Mouse (Mus musculus): ENCODE results near the gene Trpv3.

GRCm38 (mm10) chr11:73257362-73257945, 9.7 kb upstream of the Trpv3 start:
- no peak for TF ChIP-seq POLR2A (IDR thresholded peaks at IDR 0.05; ENCODE audit: borderline replicate concordance, insufficient read depth, low read length)
- no peak for TF ChIP-seq CTCF (IDR thresholded peaks at IDR 0.05; ENCODE audit: borderline replicate concordance, insufficient read depth, low read depth, low read length)
